In the genomic region with DNA sequence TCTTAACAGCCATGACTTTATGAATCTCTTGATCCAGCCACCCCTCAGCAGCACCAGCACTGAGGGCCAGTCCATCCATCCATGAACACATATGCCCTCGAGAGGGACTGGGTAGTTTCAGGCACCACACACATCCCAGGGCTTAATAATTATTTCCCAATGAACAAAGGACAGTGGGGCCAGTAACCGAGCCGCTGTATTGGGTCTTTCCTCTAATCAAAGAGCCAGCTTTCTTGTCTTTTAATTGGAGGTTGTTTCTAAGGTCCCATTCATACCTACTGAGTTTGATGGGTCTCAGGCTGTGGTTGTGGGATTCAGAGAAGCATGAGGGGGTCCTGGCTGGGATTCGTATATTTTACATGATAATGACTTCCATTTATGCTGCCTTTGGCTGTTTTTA, we compare ENCODE assay signal across 20 mouse cellular contexts. TPM values are rescaled to one million over a fixed set of nuclear protein-coding genes. Genes with fewer than 3 reads are reported as not detected.
DNase-seq lines count a peak whose midpoint lies in the region; ATAC-seq lines count a peak whose summit lies in the region.
"Had no signal": no experiment of that assay in that cellular context is flagged by ENCODE, and none has a peak within 500 bp of the region (broad histone marks: within the 10 kb centered on the region; RNA-seq: fewer than 3 reads in every experiment).

No protein-coding gene starts in this region.

- H3K27ac ChIP-seq in heart, embryonic 12.5 days (ENCODE audit: poor library complexity, severe bottlenecking), result peak overlapping the region; percentile 12; the same call in 1 of the 2 replicates
- H3K27ac ChIP-seq in forebrain, embryonic 15.5 days (replicated peaks), result peak overlapping the region; percentile 67
- H3K27ac ChIP-seq in midbrain, embryonic 16.5 days (ENCODE audit: low read length), result no peak overlapping the region; the same call in 1 of the 2 replicates
- H3K27ac ChIP-seq: liver, embryonic 14.5 days; stomach, embryonic 15.5 days had no signal

- H3K9ac ChIP-seq in heart, embryonic 12.5 days, result no peak overlapping the region
- H3K9ac ChIP-seq in forebrain, embryonic 15.5 days (replicated peaks), result no peak overlapping the region
- no peak overlapping the region for H3K9ac ChIP-seq in midbrain, embryonic 16.5 days (ENCODE audit: low read depth, low read length)
- H3K9ac ChIP-seq: liver, embryonic 14.5 days; stomach, embryonic 15.5 days had no signal

- WGBS in heart, embryonic 12.5 days, result 82% methylated on average over 4 of the region's 4 CpGs
- 4% methylated on average over 4 of the region's 4 CpGs for WGBS in forebrain, embryonic 15.5 days
- 29% methylated on average over 4 of the region's 4 CpGs for WGBS in midbrain, embryonic 16.5 days

- DNase-seq in heart, adult 18-20 months, result no peak
- peak; percentile 8 for DNase-seq in ES-CJ7 (ENCODE audit: low read depth, low spot score)
- no peak for DNase-seq in testis, postnatal 10 days (ENCODE audit: low spot score)
- no peak for DNase-seq in thymus, adult 18-20 months
- no peak for DNase-seq in adrenal gland, postnatal 4 days (ENCODE audit: low spot score in 2 of 2)
- DNase-seq: cerebellum, adult 18-20 months; kidney, adult 8-10 months; retina, postnatal 1 day; thymus, postnatal 14 days had no signal

- no peak overlapping the region for H3K4me3 ChIP-seq in heart, embryonic 12.5 days
- H3K4me3 ChIP-seq in forebrain, embryonic 15.5 days, result no peak overlapping the region
- no peak overlapping the region for H3K4me3 ChIP-seq in midbrain, embryonic 16.5 days (ENCODE audit: low read depth, low read length)
- H3K4me3 ChIP-seq: stomach, embryonic 15.5 days had no signal

- no peak for ATAC-seq in heart, embryonic 12.5 days (ENCODE audit: insufficient number of reproducible peaks, low FRiP score)
- peak; percentile 91 for ATAC-seq in forebrain, embryonic 15.5 days (replicated peaks)
- ATAC-seq in midbrain, embryonic 16.5 days, result peak; percentile 67
- ATAC-seq: lung, postnatal 0 days; Patski had no signal

- no peaks in the 10 kb centered on the region for H3K9me3 ChIP-seq in heart, embryonic 12.5 days (replicated peaks)
- no peaks in the 10 kb centered on the region for H3K9me3 ChIP-seq in forebrain, embryonic 15.5 days
- H3K9me3 ChIP-seq in midbrain, embryonic 16.5 days (replicated peaks; ENCODE audit: control insufficient read depth, low read length, poor library complexity, severe bottlenecking), result no peaks in the 10 kb centered on the region
- H3K9me3 ChIP-seq: stomach, embryonic 15.5 days had no signal

- no peaks in the 10 kb centered on the region for H3K27me3 ChIP-seq in heart, embryonic 12.5 days (replicated peaks)
- no peaks in the 10 kb centered on the region for H3K27me3 ChIP-seq in forebrain, embryonic 15.5 days
- H3K27me3 ChIP-seq in midbrain, embryonic 16.5 days (ENCODE audit: control insufficient read depth, insufficient read depth, low read depth, low read length), result no peaks in the 10 kb centered on the region
- H3K27me3 ChIP-seq: Patski; stomach, embryonic 15.5 days had no signal

- H3K4me2 ChIP-seq in heart, embryonic 12.5 days, result no peak overlapping the region
- H3K4me2 ChIP-seq in forebrain, embryonic 15.5 days (replicated peaks), result no peak overlapping the region
- no peak overlapping the region for H3K4me2 ChIP-seq in midbrain, embryonic 16.5 days (ENCODE audit: low read length)
- H3K4me2 ChIP-seq: stomach, embryonic 15.5 days had no signal

- H3K4me1 ChIP-seq in heart, embryonic 12.5 days (replicated peaks), result peaks cover 11% of the 10 kb centered on the region; the same call in 1 of the 2 replicates
- peaks cover 23% of the 10 kb centered on the region for H3K4me1 ChIP-seq in forebrain, embryonic 15.5 days
- H3K4me1 ChIP-seq in midbrain, embryonic 16.5 days (ENCODE audit: control insufficient read depth, insufficient read depth, low read length), result no peaks in the 10 kb centered on the region
- H3K4me1 ChIP-seq: stomach, embryonic 15.5 days had no signal

- no peaks in the 10 kb centered on the region for H3K36me3 ChIP-seq in heart, embryonic 12.5 days
- H3K36me3 ChIP-seq in forebrain, embryonic 15.5 days, result no peaks in the 10 kb centered on the region
- H3K36me3 ChIP-seq in midbrain, embryonic 16.5 days (ENCODE audit: control insufficient read depth, insufficient read depth, low read length), result no peaks in the 10 kb centered on the region
- H3K36me3 ChIP-seq: stomach, embryonic 15.5 days had no signal

RNA-seq across cellular contexts. Expression of gene Adtrp, which starts 40.2 kb away (rescaled TPM):
- polyA plus RNA-seq in heart, embryonic 12.5 days (2016; fragmentation: Nextera tagmentation; extraction: Ambion mirVana), result not detected in 2 replicates
- total RNA-seq in heart, adult 18-20 months (2021), result 1 to 10 TPM in 1 of 2 experiments, under 1 TPM in 1; 0.87 to 6.5 TPM
- not detected in 2 replicates for polyA plus RNA-seq in forebrain, embryonic 15.5 days (2015; fragmentation: Nextera tagmentation; extraction: Ambion mirVana)
- not detected in 2 replicates for polyA plus RNA-seq in midbrain, embryonic 16.5 days (2015; fragmentation: Nextera tagmentation; extraction: Ambion mirVana)
- total RNA-seq in adrenal gland, postnatal 4 days (2021), result 10 to 100 TPM in 1 of 2 experiments, 1 to 10 TPM in 1; 5.5 to 12.7 TPM
- total RNA-seq: common myeloid progenitor, adult 5-6 weeks; megakaryocyte-erythroid progenitor cell, adult 5-6 weeks had no signal
- polyA plus RNA-seq: heart, embryonic 14.5 days; limb, embryonic 11.5 days; Patski had no signal
